Mouse (Mus musculus): ENCODE results near the gene 4930447C04Rik.

- TF ChIP-seq POLR2AphosphoS5 (IDR thresholded peaks at IDR 0.05; ENCODE audit: insufficient replicate concordance, low read depth, low read length) = no peak
- no peak for TF ChIP-seq CTCF (IDR thresholded peaks at IDR 0.05; ENCODE audit: low read depth, low read length)
- TF ChIP-seq GATA2 (IDR thresholded peaks at IDR 0.05; ENCODE audit: borderline replicate concordance, low read depth, low read length) = no peak
Observed at GRCm38 (mm10) chr12:72940822-72941397, 336 bp upstream of the 4930447C04Rik start.

Data from G1E (cell line).